Mouse (Mus musculus) intestine, embryonic 16.5 days (tissue): Measurements from ENCODE around the gene Sirt7. TPM values are rescaled to one million over a fixed set of nuclear protein-coding genes. Genes with fewer than 3 reads are reported as not detected.
A peak's percentile ranks its signal among the peaks of the same experiment; 100 is the strongest.

Experiments
- ATAC-seq: fragments of 200-750 bp; cut with Nextera tagmentation; 2 replicates; pipeline ENCODE4 v1.8.0; 2017; ENCODE audit warnings: moderate TSS enrichment, moderate library complexity
- H3K27ac ChIP-seq: fragments of 300-500 bp; sonication (generic); 2 replicates; pipeline ENCODE4 v1.5.1; 2014; ENCODE audit warnings: mild to moderate bottlenecking, low read length
- H3K27me3 ChIP-seq: fragments of 300-500 bp; sonication (generic); replicated peaks from 2 replicates; pipeline ENCODE4 v1.6.1; 2014; ENCODE audit warnings: low read length, control low read depth, mixed read lengths; ENCODE audit not compliant: control insufficient read depth, insufficient read depth
- H3K36me3 ChIP-seq: fragments of 300-500 bp; sonication (generic); 2 replicates; pipeline ENCODE4 v1.6.1; 2014; ENCODE audit warnings: low read length, control low read depth; ENCODE audit not compliant: control insufficient read depth, insufficient read depth
- H3K4me1 ChIP-seq: fragments of 300-500 bp; sonication (generic); 2 replicates; pipeline ENCODE4 v1.6.1; 2014; ENCODE audit warnings: low read length, control low read depth, mixed read lengths; ENCODE audit not compliant: control insufficient read depth, insufficient read depth
- H3K4me2 ChIP-seq: fragments of 300-500 bp; sonication (generic); 2 replicates; pipeline ENCODE4 v1.6.1; 2014; ENCODE audit warnings: low read depth, low read length, control low read depth
- H3K4me3 ChIP-seq: fragments of 300-500 bp; sonication (generic); 2 replicates; pipeline ENCODE4 v1.5.1; 2014; ENCODE audit warnings: mild to moderate bottlenecking, low read length
- H3K9ac ChIP-seq: fragments of 300-500 bp; sonication (generic); 2 replicates; pipeline ENCODE4 v1.6.1; 2014; ENCODE audit warnings: low read depth, low read length
- H3K9me3 ChIP-seq: fragments of 300-500 bp; sonication (generic); 2 replicates; pipeline ENCODE4 v1.6.1; 2016; ENCODE audit warnings: low read length, control low read depth; ENCODE audit not compliant: control insufficient read depth
- WGBS: fragments of 180-500 bp; shearing (Covaris S2); extraction: QIAGEN DNeasy Blood & Tissue Kit; methylation state at CpG from one replicate; pipeline ENCODE4 v1.1.7; 2014; 5-methylcytosine and 5-hydroxymethylcytosine counted together
- polyA plus RNA-seq: library from polyadenylated mRNA; unstranded; fragments of >200 nt; fragmentation: Nextera tagmentation; extraction: Ambion mirVana; gene quantifications from 2 replicates; pipeline ENCODE4 v1.2.1, GENCODE M21; 2015

Gene Sirt7
- polyA plus RNA-seq, 1 experiment from 2014 or later: 47.7 TPM

GRCm38 (mm10) chr11:120575940-120576339 lies 49.1 kb downstream of the Sirt7 start:
- peak overlapping the region; percentile 40; the same call in 1 of the 2 replicates for H3K9ac ChIP-seq
- peak overlapping the region; percentile 94 for H3K27ac ChIP-seq
- no peaks in the 10 kb centered on the region for H3K27me3 ChIP-seq
- H3K36me3 ChIP-seq: peaks cover 23% of the 10 kb centered on the region
- no peak overlapping the region for H3K4me3 ChIP-seq
- peaks cover 55% of the 10 kb centered on the region for H3K4me1 ChIP-seq
- no peak for ATAC-seq
- 0 out of 2 replicates have a peak overlapping the region, but pooled peaks have one; percentile 30 for H3K4me2 ChIP-seq
- H3K9me3 ChIP-seq: no peaks in the 10 kb centered on the region

- Histone ChIP-seq H3K4me1 (peaks cover 58% of the 10 kb centered on the region), H3K4me2 (no peak overlapping the region), H3K9ac (peak overlapping the region; percentile 96; the same call in 1 of the 2 replicates), H3K36me3 (peaks cover 30% of the 10 kb centered on the region), H3K4me3 (no peak overlapping the region), H3K27me3 (no peaks in the 10 kb centered on the region), H3K9me3 (no peaks in the 10 kb centered on the region), H3K27ac (no peak overlapping the region; the same call in 1 of the 2 replicates)
- WGBS: 79% methylated on average over 2 of the region's 2 CpGs
- no peak for ATAC-seq
Measured at GRCm38 (mm10) chr11:120575046-120575445, 50.0 kb downstream of the Sirt7 start.

GRCm38 (mm10) chr11:120574278-120574600 lies 50.8 kb downstream of the Sirt7 start:
- no peaks in the 10 kb centered on the region for H3K27me3 ChIP-seq
- 38% methylated on average over 5 of the region's 5 CpGs for WGBS
- ATAC-seq: no peak
- peak overlapping the region; percentile 71 for H3K4me2 ChIP-seq
- H3K4me1 ChIP-seq: peaks cover 50% of the 10 kb centered on the region
- peak overlapping the region; percentile 81 for H3K4me3 ChIP-seq
- H3K27ac ChIP-seq: peak overlapping the region; percentile 55
- peak overlapping the region; percentile 96 for H3K9ac ChIP-seq
- peaks cover 31% of the 10 kb centered on the region for H3K36me3 ChIP-seq
- no peaks in the 10 kb centered on the region for H3K9me3 ChIP-seq

GRCm38 (mm10) chr11:120573585-120574277 lies 51.3 kb downstream of the Sirt7 start:
- Histone ChIP-seq H3K36me3 (peaks cover 26% of the 10 kb centered on the region), H3K27ac (peak overlapping the region; percentile 98), H3K4me3 (peak overlapping the region; percentile 81), H3K4me1 (peaks cover 44% of the 10 kb centered on the region), H3K4me2 (peak overlapping the region; percentile 71), H3K27me3 (no peaks in the 10 kb centered on the region), H3K9ac (peak overlapping the region; percentile 96), H3K9me3 (no peaks in the 10 kb centered on the region)
- no peak for ATAC-seq
- WGBS: under 1% methylated on average over 23 of the region's 23 CpGs

- Histone ChIP-seq H3K9ac (peak within 1 kb of the TSS; percentile 96), H3K4me2 (peak within 1 kb of the TSS; percentile 71), H3K27me3 (no peaks in the 10 kb centered on the region), H3K4me3 (peak within 1 kb of the TSS; percentile 81), H3K9me3 (no peaks in the 10 kb centered on the region), H3K4me1 (peaks cover 37% of the 10 kb centered on the region), H3K36me3 (peaks cover 18% of the 10 kb centered on the region), H3K27ac (peak within 1 kb of the TSS; percentile 98)
- ATAC-seq: peak; percentile 95
- under 1% methylated on average over 88 of the region's 94 CpGs for WGBS
Measured at GRCm38 (mm10) chr11:120572752-120573584, 52.1 kb downstream of the Sirt7 start, which contains the start of gene P4hb. Gene P4hb, minus strand, starts transcription at chr11:120573253.

GRCm38 (mm10) chr11:120572417-120572751 lies 52.7 kb downstream of the Sirt7 start:
- H3K36me3 ChIP-seq: peaks cover 13% of the 10 kb centered on the region
- peak overlapping the region; percentile 60 for H3K4me2 ChIP-seq
- peak overlapping the region; percentile 81 for H3K4me3 ChIP-seq
- ATAC-seq: peak; percentile 17
- peak overlapping the region; percentile 96 for H3K9ac ChIP-seq
- no peaks in the 10 kb centered on the region for H3K9me3 ChIP-seq
- peaks cover 35% of the 10 kb centered on the region for H3K4me1 ChIP-seq
- 0% methylated on average over 23 of the region's 24 CpGs for WGBS
- no peaks in the 10 kb centered on the region for H3K27me3 ChIP-seq
- H3K27ac ChIP-seq: peak overlapping the region; percentile 92

GRCm38 (mm10) chr11:120571754-120572416 lies 53.2 kb downstream of the Sirt7 start:
- 6% methylated on average over 11 of the region's 11 CpGs for WGBS
- Histone ChIP-seq H3K4me1 (peaks cover 31% of the 10 kb centered on the region), H3K4me3 (peak overlapping the region; percentile 81), H3K36me3 (peaks cover 13% of the 10 kb centered on the region), H3K4me2 (peak overlapping the region; percentile 60), H3K9me3 (no peaks in the 10 kb centered on the region), H3K27ac (peak overlapping the region; percentile 92), H3K9ac (peak overlapping the region; percentile 96), H3K27me3 (no peaks in the 10 kb centered on the region)
- 0 out of 2 replicates have a peak, but pooled peaks have one; percentile 1 for ATAC-seq

- Histone ChIP-seq H3K4me2 (peak overlapping the region; percentile 60), H3K4me3 (peak overlapping the region; percentile 81), H3K4me1 (peaks cover 29% of the 10 kb centered on the region), H3K9ac (peak overlapping the region; percentile 96), H3K9me3 (no peaks in the 10 kb centered on the region), H3K36me3 (peaks cover 13% of the 10 kb centered on the region), H3K27me3 (no peaks in the 10 kb centered on the region), H3K27ac (peak overlapping the region; percentile 68)
- 53% methylated on average over 3 of the region's 3 CpGs for WGBS
- no peak for ATAC-seq
Measured at GRCm38 (mm10) chr11:120571122-120571521, 53.9 kb downstream of the Sirt7 start.
